Mouse (Mus musculus) E14TG2a.4 (cell line): Measurements from ENCODE around the gene Dlgap5.

Source experiments
- CTCF ChIP-seq: conservative IDR thresholded peaks from 2 replicates; pipeline ENCODE4 v1.5.1; 2014; ENCODE audit warnings: low read length
- NANOG ChIP-seq: IDR thresholded peaks from 2 replicates; pipeline ENCODE4 v1.6.1; 2014; ENCODE audit warnings: borderline replicate concordance, low read length, mixed read lengths

GRCm38 (mm10) chr14:47356622-47357021 lies 61.6 kb downstream of the Dlgap5 start:
- no peak for TF ChIP-seq CTCF
- no peak for TF ChIP-seq NANOG
